Mouse (Mus musculus) limb, embryonic 14.5 days (tissue): ENCODE data around the gene Med26. TPM values are rescaled to one million over a fixed set of nuclear protein-coding genes. Genes with fewer than 3 reads are reported as not detected.

ENCODE experiments used
- ATAC-seq: fragments of 200-750 bp; cut with Nextera tagmentation; 2 replicates; pipeline ENCODE4 v1.8.0; 2017; ENCODE audit warnings: low read depth, moderate number of reproducible peaks, moderate TSS enrichment; ENCODE audit not compliant: low FRiP score
- DNase-seq: peaks from one replicate; pipeline ENCODE4 v3.0.0-alpha.2; 2015; ENCODE audit warnings: low spot score
- H3K27ac ChIP-seq: fragments of 300-500 bp; sonication (generic); replicated peaks from 2 replicates; pipeline ENCODE4 v1.5.1; 2014; ENCODE audit warnings: low read depth, mild to moderate bottlenecking, low read length, moderate library complexity, mixed read lengths
- H3K27me3 ChIP-seq: fragments of 300-500 bp; sonication (generic); 2 replicates; pipeline ENCODE4 v1.6.1; 2014; ENCODE audit warnings: low read length, mixed read lengths; ENCODE audit not compliant: control insufficient read depth, insufficient read depth
- H3K36me3 ChIP-seq: fragments of 300-500 bp; sonication (generic); 2 replicates; pipeline ENCODE4 v1.6.1; 2014; ENCODE audit warnings: mild to moderate bottlenecking, low read length, moderate library complexity, mixed read lengths; ENCODE audit not compliant: control insufficient read depth, insufficient read depth
- H3K4me1 ChIP-seq: fragments of 300-500 bp; sonication (generic); 2 replicates; pipeline ENCODE4 v1.6.1; 2014; ENCODE audit warnings: antibody characterized with exemption, low read length, mixed read lengths; ENCODE audit not compliant: control insufficient read depth, insufficient read depth
- H3K4me2 ChIP-seq: fragments of 300-500 bp; sonication (generic); replicated peaks from 2 replicates; pipeline ENCODE4 v1.6.1; 2014; ENCODE audit warnings: low read depth, mild to moderate bottlenecking, low read length, moderate library complexity; ENCODE audit not compliant: severe bottlenecking
- H3K4me3 ChIP-seq: fragments of 300-500 bp; sonication (generic); replicated peaks from 2 replicates; pipeline ENCODE4 v1.5.1; 2014; ENCODE audit warnings: low read length
- H3K9ac ChIP-seq: fragments of 300-500 bp; sonication (generic); 2 replicates; pipeline ENCODE4 v1.6.1; 2014; ENCODE audit warnings: mild to moderate bottlenecking, low read depth, low read length, moderate library complexity; ENCODE audit not compliant: severe bottlenecking
- H3K9me3 ChIP-seq: fragments of 300-500 bp; sonication (generic); 2 replicates; pipeline ENCODE4 v1.6.1; 2016; ENCODE audit warnings: low read length; ENCODE audit not compliant: control insufficient read depth
- POLR2A ChIP-seq: fragments of 200-500 bp; IDR thresholded peaks from 2 replicates; pipeline ENCODE4 v1.8.0; 2012; ENCODE audit warnings: inconsistent platforms, mild to moderate bottlenecking, moderate library complexity, borderline replicate concordance; ENCODE audit not compliant: insufficient read depth, insufficient read length; ENCODE audit errors: extremely low read depth
- WGBS: fragments of 180-500 bp; shearing (Covaris S2); extraction: QIAGEN DNeasy Blood & Tissue Kit; methylation state at CpG from one replicate; pipeline ENCODE4 v1.1.7; 2014; 5-methylcytosine and 5-hydroxymethylcytosine counted together
- polyA plus RNA-seq, 2 experiments: library from polyadenylated mRNA; depleted of rRNA in 1 of 2; stranded (reverse) in 1 of 2; unstranded in 1 of 2; fragments of >200 nt; fragmentation: Nextera tagmentation in 1 of 2; extraction: Ambion mirVana in 1 of 2; gene quantifications; 2 replicates each; pipeline versions ENCODE4 v1.2.1 to v1.2.3; 2012 to 2014

Med26 gene
- polyA plus RNA-seq, 2 experiments, result 16.4 to 17.0 TPM

DNA sequence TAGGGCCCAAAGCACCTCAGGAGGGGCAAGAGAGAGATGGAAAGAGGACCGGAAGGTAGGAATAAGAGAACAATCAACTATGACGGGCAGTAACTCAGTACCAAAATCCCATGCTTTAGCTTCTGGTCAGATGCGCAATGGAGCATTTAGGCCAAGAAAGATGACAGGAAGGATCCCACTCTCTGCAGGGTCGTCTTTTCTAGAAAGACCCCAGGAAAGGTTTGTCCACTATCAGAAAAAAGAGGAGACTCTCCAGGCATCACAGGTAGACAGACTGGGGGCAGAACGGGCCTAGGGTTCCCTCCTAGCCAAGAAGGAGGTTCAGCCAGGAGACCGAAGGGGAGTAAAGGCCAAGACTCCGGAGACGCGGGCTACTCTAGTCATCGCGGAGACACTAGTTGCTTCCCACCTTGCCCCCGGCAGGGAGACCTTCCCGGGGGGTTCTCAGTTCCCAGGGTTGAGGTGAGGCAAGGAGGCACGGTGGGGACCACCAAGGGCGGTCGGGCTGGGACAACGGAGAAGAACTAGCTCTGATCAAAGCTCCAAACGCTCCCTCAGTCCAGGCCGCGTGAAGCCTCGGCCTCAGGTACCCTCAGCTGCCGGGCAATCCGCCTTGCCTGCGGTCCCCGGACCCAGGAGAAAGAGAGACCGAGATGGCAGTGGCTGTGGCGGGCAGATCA is 808 bp downstream of the Med26 start:
- Histone ChIP-seq H3K9ac (peak overlapping the region; percentile 98), H3K9me3 (no peaks in the 10 kb centered on the region), H3K27me3 (no peaks in the 10 kb centered on the region), H3K4me2 (peak overlapping the region; percentile 91), H3K36me3 (0 out of 2 replicates have a peak, but pooled peaks cover 3% of the 10 kb centered on the region), H3K4me1 (peaks cover 16% of the 10 kb centered on the region; the same call in 1 of the 2 replicates), H3K27ac (peak overlapping the region; percentile 65; the same call in 1 of the 2 replicates), H3K4me3 (peak overlapping the region; percentile 96)
- DNase-seq, result no peak
- no peak for ATAC-seq
- no peak for TF ChIP-seq POLR2A
- WGBS, result 1% methylated on average over 26 of the region's 27 CpGs

DNA sequence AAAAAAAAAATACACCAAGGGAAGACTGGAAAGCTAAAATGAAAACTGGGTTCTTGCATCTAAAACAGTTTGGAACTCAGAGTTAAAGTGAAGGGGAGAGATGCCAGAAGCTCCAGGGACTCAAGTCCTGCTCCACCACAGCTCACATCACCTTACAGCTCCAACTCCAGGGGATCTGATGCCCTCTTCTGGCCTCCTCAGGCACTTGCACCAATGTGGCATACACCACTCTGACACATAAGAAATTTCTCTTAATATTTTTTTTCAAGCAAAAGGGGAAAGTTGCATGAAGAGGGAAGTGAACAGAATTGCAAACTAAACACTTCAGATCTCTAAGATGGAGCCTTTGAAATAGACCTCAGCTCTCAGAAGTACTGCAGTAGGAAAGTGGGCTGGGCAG is 8.8 kb downstream of the Med26 start:
- Histone ChIP-seq H3K27ac (no peak overlapping the region), H3K4me2 (no peak overlapping the region), H3K4me3 (no peak overlapping the region), H3K36me3 (peaks cover 7% of the 10 kb centered on the region; the same call in 1 of the 2 replicates), H3K9ac (no peak overlapping the region), H3K27me3 (no peaks in the 10 kb centered on the region), H3K4me1 (no peaks in the 10 kb centered on the region), H3K9me3 (no peaks in the 10 kb centered on the region)
- no peak for DNase-seq
- TF ChIP-seq POLR2A, result no peak
- ATAC-seq, result no peak

DNA sequence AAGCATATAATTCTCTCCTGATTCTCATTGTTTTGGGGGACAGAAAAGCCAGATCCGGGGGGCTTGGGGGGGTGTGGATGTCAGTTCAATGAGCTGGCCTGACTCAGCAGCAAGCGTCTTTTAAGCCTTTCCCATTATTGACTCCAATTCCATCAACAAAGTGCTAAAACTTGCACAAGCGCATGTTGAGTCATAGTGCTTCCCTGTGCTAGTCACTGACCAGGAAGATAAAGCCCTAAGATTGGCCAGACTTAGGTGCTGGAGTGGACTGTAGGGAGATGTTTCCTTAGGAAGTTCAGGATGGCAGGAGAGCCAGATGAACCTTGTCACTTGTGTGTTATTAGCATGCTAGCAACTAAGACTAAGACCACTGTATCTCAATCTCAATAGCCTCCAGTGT is 13.2 kb downstream of the Med26 start:
- ATAC-seq, result no peak
- no peak overlapping the region for H3K4me3 ChIP-seq
- H3K4me1 ChIP-seq, result no peaks in the 10 kb centered on the region
- H3K36me3 ChIP-seq, result peaks cover 5% of the 10 kb centered on the region; the same call in 1 of the 2 replicates
- H3K4me2 ChIP-seq, result no peak overlapping the region
- no peaks in the 10 kb centered on the region for H3K27me3 ChIP-seq
- no peak for TF ChIP-seq POLR2A
- WGBS, result 97% methylated on average over 3 of the region's 3 CpGs
- H3K9ac ChIP-seq, result no peak overlapping the region
- no peak overlapping the region for H3K27ac ChIP-seq
- no peak for DNase-seq
- H3K9me3 ChIP-seq, result no peaks in the 10 kb centered on the region

DNA sequence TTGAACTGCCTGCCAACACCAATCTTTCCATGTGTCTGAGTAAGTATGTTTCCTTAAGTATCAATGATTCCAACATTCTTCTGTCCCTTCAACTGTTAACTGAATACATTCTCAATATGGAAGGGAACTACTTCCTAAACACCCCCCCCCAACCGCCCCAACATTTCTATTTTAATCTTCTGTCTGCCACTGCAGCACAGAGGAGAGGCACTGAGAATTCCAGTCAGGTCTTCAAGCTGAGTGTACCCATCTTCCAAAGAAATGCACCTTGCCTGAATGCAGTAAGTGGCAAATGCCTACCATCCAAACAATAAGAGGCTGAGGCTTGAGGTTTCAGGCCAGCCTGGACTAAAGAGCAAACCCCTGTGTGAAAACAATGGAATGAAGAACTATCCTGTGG is 16.0 kb downstream of the Med26 start:
- whole genome bisulfite sequencing, result 86% methylated on average over 1 of the region's 1 CpGs
- Histone ChIP-seq H3K4me2 (no peak overlapping the region), H3K9ac (no peak overlapping the region), H3K9me3 (no peaks in the 10 kb centered on the region), H3K36me3 (peaks cover 5% of the 10 kb centered on the region; the same call in 1 of the 2 replicates), H3K4me1 (no peaks in the 10 kb centered on the region), H3K4me3 (no peak overlapping the region), H3K27me3 (no peaks in the 10 kb centered on the region), H3K27ac (no peak overlapping the region)
- TF ChIP-seq POLR2A, result no peak
- ATAC-seq, result no peak
- no peak for DNase-seq

DNA sequence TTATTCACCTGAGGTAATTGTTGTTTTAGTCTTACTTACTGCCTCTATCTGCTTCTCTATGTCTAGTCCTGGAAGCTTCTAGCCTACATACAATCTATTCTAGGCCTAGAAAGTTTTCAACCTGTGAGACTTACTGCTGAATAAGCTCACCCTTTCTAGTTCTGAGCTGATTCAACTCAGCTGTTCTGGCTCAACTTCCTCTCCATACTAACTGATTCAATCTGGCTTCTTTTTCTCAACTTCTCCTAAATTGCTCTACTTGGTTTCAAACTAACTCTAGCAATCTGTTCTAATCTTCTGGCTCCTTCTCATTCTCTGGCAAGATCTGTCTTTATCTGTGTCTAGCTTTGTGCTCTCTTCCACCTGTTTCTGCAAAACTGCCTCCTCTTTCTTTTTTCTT is 26.2 kb downstream of the Med26 start:
- TF ChIP-seq POLR2A, result no peak
- Histone ChIP-seq H3K27me3 (no peaks in the 10 kb centered on the region), H3K4me2 (no peak overlapping the region), H3K27ac (no peak overlapping the region), H3K9ac (no peak overlapping the region), H3K4me1 (no peaks in the 10 kb centered on the region), H3K36me3 (peaks cover 6% of the 10 kb centered on the region; the same call in 1 of the 2 replicates), H3K9me3 (no peaks in the 10 kb centered on the region), H3K4me3 (no peak overlapping the region)
- DNase-seq (no peak), ATAC-seq (no peak)
